Mouse (Mus musculus): ENCODE data around the gene Hoxa4.

DNA sequence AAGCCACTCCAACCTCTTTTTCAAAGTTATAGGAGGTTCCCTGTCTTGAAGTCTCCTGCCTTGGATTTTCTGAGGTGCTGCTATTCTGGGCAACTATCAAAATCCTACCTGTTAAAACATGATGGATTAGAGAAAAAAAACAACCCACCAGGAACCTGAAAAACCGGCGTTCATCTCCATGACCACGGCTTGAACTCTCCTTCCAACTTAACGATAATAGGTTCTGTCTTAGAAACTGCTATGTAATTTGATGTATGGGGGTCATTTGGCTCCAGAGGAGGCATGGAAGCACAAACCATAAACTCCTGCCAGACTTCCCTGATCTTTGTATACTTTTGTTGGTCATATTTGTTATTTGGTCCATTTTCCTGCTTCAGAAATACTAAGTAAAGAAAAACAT lies 17.9 kb downstream of the Hoxa4 start:
- no peak for TF ChIP-seq MAFK (IDR thresholded peaks at IDR 0.05; ENCODE audit: insufficient replicate concordance, low read length)
- no peak for TF ChIP-seq CTCF (conservative IDR thresholded peaks at IDR 0.05 in 1 of 2, IDR thresholded peaks at IDR 0.05 in 1 of 2; ENCODE audit: low read depth in 2 of 2, low read length in 2 of 2)
- TF ChIP-seq ELF1 (IDR thresholded peaks at IDR 0.05; ENCODE audit: low read depth, low read length): no peak
- TF ChIP-seq POLR2A (IDR thresholded peaks at IDR 0.05; ENCODE audit: low read depth, low read length): no peak
- TF ChIP-seq MAZ (IDR thresholded peaks at IDR 0.05; ENCODE audit: low read depth, low read length): no peak
- no peak for TF ChIP-seq RCOR1 (conservative IDR thresholded peaks at IDR 0.05; ENCODE audit: low read depth, low read length)
- TF ChIP-seq GABPA (IDR thresholded peaks at IDR 0.05; ENCODE audit: insufficient replicate concordance, low read depth, low read length): no peak

Data from CH12.LX (cell line).